Mouse (Mus musculus) stomach, embryonic 16.5 days (tissue): ENCODE results near the gene Tex52. TPM values are rescaled to one million over a fixed set of nuclear protein-coding genes. Genes with fewer than 3 reads are reported as not detected.

Experiments
- ATAC-seq: fragments of 200-750 bp; cut with Nextera tagmentation; 2 replicates; pipeline ENCODE4 v1.8.0; 2017; ENCODE audit warnings: moderate number of reproducible peaks, moderate TSS enrichment; ENCODE audit not compliant: insufficient read depth, low FRiP score
- H3K27ac ChIP-seq: fragments of 300-500 bp; sonication (generic); 2 replicates; pipeline ENCODE4 v1.5.1; 2014; ENCODE audit warnings: low read length
- H3K27me3 ChIP-seq: fragments of 300-500 bp; sonication (generic); 2 replicates; pipeline ENCODE4 v1.6.1; 2014; ENCODE audit warnings: low read length, control low read depth, mixed read lengths; ENCODE audit not compliant: control insufficient read depth, insufficient read depth
- H3K36me3 ChIP-seq: fragments of 300-500 bp; sonication (generic); 2 replicates; pipeline ENCODE4 v1.6.1; 2014; ENCODE audit warnings: low read length; ENCODE audit not compliant: control insufficient read depth, insufficient read depth
- H3K4me1 ChIP-seq: fragments of 300-500 bp; sonication (generic); 2 replicates; pipeline ENCODE4 v1.6.1; 2014; ENCODE audit warnings: low read length, control low read depth, mixed read lengths; ENCODE audit not compliant: control insufficient read depth, insufficient read depth
- H3K4me2 ChIP-seq: fragments of 300-500 bp; sonication (generic); 2 replicates; pipeline ENCODE4 v1.6.1; 2014; ENCODE audit warnings: low read depth, low read length, mixed read lengths
- H3K4me3 ChIP-seq: fragments of 300-500 bp; sonication (generic); replicated peaks from 2 replicates; pipeline ENCODE4 v1.5.1; 2014; ENCODE audit warnings: mild to moderate bottlenecking, low read length
- H3K9ac ChIP-seq: fragments of 300-500 bp; sonication (generic); 2 replicates; pipeline ENCODE4 v1.6.1; 2014; ENCODE audit warnings: low read length
- H3K9me3 ChIP-seq: fragments of 300-500 bp; sonication (generic); replicated peaks from 2 replicates; pipeline ENCODE4 v1.6.1; 2016; ENCODE audit warnings: low read length, control low read depth; ENCODE audit not compliant: control insufficient read depth
- WGBS: fragments of 180-500 bp; shearing (Covaris S2); extraction: QIAGEN DNeasy Blood & Tissue Kit; methylation state at CpG from one replicate; pipeline ENCODE4 v1.1.7; 2014; 5-methylcytosine and 5-hydroxymethylcytosine counted together
- polyA plus RNA-seq: library from polyadenylated mRNA; unstranded; fragments of >200 nt; fragmentation: Nextera tagmentation; extraction: Ambion mirVana; gene quantifications from 2 replicates; pipeline ENCODE4 v1.2.1, GENCODE M21; 2015

The Tex52 gene
- polyA plus RNA-seq: 0.21 TPM in 2 replicates

DNA sequence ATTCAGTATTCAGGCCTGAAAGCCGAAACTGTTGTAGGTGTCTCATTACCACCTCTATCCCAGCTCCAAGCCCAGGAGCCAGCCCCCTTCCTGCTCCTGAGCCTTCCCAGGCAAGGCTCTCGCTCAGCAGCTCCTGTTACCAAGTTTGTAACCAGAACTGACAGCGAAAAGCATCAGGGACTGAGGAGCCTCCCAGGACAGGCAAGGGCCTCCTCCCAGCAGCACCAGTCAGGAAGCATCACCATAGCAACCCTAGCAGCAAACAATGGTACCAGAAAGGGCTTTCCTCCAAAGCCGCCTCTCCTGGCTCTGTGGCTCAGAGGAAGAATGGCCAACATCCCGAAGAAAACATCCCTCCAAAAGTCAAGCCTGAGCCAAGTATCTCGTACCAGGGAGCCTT is at the start of gene Tex52, which contains the start of gene Gm44596:
Gene Tex52 (plus strand): TSS at position 265 of the 400 bp plus-strand sequence.
Gene Gm44596 (plus strand): TSS at position 312 of the 400 bp plus-strand sequence.
- Histone ChIP-seq H3K27me3 (no peaks in the 10 kb centered on the region), H3K9ac (no peak within 1 kb of the TSS), H3K36me3 (peaks cover 11% of the 10 kb centered on the region), H3K4me1 (no peaks in the 10 kb centered on the region), H3K9me3 (no peaks in the 10 kb centered on the region), H3K4me2 (no peak within 1 kb of the TSS), H3K4me3 (no peak within 1 kb of the TSS), H3K27ac (peak within 1 kb of the TSS; percentile 71)
- peak; percentile 56 for ATAC-seq
- 58% methylated on average over 6 of the region's 6 CpGs for WGBS

DNA sequence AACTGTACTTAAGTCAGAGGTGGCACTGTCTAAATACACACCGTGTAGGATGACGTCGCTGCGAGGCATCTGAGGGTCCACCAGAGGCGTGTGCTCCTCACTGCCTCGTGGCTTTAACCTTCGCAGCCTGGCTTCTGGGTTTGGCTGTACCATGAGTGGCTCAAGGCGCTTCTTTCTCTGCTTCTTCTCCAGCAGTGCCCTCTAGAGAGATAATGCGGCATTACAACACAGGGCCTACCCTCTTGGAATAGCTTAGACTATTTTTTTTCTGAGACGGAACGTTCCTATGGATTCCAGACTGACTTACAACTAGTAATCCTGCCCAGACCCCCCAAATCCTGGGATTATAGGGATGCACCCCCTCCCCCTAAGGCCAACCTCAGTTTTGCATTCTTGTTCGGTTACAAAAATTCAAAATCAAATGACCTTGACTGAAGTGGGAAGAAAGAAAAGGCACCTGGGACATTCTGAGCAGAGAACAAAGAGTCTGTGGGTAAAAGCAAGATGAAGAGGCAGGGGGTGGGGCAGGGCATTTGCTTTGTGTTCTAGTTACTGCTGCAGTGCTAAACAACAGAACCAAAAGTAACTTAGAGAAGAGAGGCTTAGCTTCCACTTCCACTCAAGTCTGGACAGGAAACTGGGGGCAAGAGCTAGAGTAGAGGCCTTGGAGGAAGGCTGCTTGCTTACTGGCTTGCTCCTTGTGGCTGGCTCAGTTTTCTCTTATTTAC is 40.7 kb upstream of the Tex52 start:
- WGBS: 15% methylated on average over 12 of the region's 12 CpGs
- Histone ChIP-seq H3K27me3 (no peaks in the 10 kb centered on the region), H3K4me2 (0 out of 2 replicates have a peak overlapping the region, but pooled peaks have one; percentile 9), H3K27ac (peak overlapping the region; percentile 23; the same call in 1 of the 2 replicates), H3K4me1 (peaks cover 14% of the 10 kb centered on the region; the same call in 1 of the 2 replicates), H3K36me3 (peaks cover 14% of the 10 kb centered on the region), H3K9ac (no peak overlapping the region), H3K4me3 (no peak overlapping the region), H3K9me3 (0 out of 2 replicates have a peak, but pooled peaks cover 4% of the 10 kb centered on the region)
- ATAC-seq: peak; percentile 77

DNA sequence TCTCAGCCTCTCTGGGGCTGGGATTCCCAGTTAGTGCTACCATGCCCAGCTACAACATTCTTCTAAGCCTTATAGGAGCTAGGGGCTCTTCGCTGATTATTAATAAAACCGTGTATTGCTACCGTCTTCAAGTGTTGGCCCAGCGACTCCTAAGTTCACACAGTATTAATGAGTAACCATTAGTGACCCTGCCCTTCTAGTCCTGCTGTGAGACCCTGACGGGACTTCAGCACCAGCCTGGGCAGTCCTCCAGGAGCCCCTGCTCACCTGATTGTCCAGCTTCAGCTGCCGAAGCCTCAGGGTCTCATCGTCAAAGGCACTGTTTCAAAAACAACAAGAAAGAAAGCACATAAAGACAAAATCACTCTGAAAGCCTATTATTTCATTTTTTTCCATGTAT is 37.8 kb upstream of the Tex52 start:
- no peak overlapping the region for H3K4me3 ChIP-seq
- no peaks in the 10 kb centered on the region for H3K9me3 ChIP-seq
- no peak overlapping the region for H3K27ac ChIP-seq
- H3K4me1 ChIP-seq: peaks cover 14% of the 10 kb centered on the region; the same call in 1 of the 2 replicates
- no peak for ATAC-seq
- H3K9ac ChIP-seq: no peak overlapping the region
- no peaks in the 10 kb centered on the region for H3K27me3 ChIP-seq
- no peak overlapping the region for H3K4me2 ChIP-seq
- H3K36me3 ChIP-seq: no peaks in the 10 kb centered on the region
- WGBS: 60% methylated on average over 7 of the region's 7 CpGs

DNA sequence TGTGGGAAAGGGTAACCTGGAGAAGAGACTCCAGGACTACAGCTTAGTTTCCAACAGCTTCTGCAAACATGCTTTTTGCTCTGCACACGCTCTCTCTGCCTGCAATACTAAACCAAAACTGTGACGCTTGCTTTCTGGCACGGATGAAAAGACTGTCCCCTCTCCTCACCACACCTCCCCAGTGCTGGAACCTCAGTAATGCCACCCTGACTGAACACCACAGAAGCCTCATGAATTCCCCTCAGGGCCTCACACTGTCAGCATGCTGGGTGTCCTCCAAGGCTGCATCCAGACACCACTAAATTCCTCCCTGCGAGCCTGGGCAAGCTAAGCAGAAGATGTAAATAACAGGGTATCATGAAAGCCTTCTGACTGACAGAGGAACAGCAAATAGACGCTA is 36.4 kb upstream of the Tex52 start:
- H3K4me2 ChIP-seq: no peak overlapping the region
- H3K4me3 ChIP-seq: no peak overlapping the region
- H3K36me3 ChIP-seq: no peaks in the 10 kb centered on the region
- WGBS: 33% methylated on average over 5 of the region's 5 CpGs
- H3K4me1 ChIP-seq: peaks cover 14% of the 10 kb centered on the region; the same call in 1 of the 2 replicates
- no peak for ATAC-seq
- H3K9ac ChIP-seq: no peak overlapping the region; the same call in 1 of the 2 replicates
- no peaks in the 10 kb centered on the region for H3K27me3 ChIP-seq
- H3K27ac ChIP-seq: peak overlapping the region; percentile 40; the same call in 1 of the 2 replicates
- H3K9me3 ChIP-seq: no peaks in the 10 kb centered on the region

DNA sequence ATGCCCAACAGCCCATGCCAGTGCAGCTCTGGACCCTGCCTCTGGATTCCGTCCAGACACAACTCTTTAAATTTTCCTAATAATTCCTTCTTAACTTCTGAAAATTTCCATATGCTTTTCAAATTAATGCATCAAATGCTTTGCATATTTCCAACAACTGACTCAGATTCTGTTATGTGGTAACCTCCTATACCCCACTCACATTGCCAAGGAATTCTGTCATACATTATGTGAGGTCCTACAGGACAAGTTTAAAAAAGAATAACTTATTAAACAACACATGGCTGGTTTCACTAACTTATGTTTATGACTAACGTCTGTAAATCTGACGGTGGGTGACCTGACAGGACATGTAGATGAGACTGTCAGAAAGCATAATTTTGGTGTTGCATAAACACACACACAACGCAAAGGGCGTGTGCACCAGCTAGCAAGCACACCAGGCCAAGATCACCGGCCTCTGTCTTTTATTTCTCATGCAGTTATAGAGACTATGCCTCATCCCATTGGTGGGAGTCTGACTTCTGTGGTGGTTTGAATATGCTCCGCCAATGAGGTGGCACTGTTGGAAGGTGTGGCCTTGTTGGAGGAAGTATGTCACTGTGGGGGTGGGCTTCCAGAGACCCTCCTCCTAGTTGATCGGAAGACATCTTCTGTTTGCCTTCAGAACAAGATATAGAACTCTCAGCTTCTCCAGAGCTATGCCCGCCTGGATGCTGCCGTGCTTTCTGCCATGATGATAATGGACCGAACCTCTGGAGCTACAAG is 33.1 kb upstream of the Tex52 start:
- H3K4me1 ChIP-seq: peaks cover 10% of the 10 kb centered on the region; the same call in 1 of the 2 replicates
- H3K27ac ChIP-seq: peak overlapping the region; percentile 7; the same call in 1 of the 2 replicates
- H3K4me3 ChIP-seq: no peak overlapping the region
- H3K4me2 ChIP-seq: no peak overlapping the region
- H3K36me3 ChIP-seq: no peaks in the 10 kb centered on the region
- H3K9ac ChIP-seq: no peak overlapping the region
- ATAC-seq: no peak
- no peaks in the 10 kb centered on the region for H3K9me3 ChIP-seq
- H3K27me3 ChIP-seq: no peaks in the 10 kb centered on the region
- 79% methylated on average over 11 of the region's 11 CpGs for WGBS

DNA sequence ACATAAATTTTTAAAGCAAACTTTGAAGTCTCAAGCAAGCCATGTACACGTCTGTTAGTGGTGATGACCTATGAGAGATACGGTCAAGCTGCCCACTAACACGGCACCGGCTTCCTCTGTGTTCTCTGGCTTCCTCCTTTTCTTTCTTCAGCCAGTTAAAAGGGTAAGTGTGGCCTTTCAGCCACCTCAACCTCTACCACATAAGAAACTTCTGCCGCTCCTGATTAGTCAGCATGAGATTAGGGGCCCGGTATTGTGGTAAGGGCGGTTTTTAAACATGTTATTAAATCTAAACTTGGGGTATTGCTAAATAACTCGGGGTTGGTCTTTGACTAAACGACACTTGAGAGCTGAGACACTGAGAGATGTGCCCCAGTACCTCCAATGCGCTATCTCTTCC is 29.6 kb upstream of the Tex52 start:
- no peak for ATAC-seq
- WGBS: 82% methylated on average over 10 of the region's 10 CpGs

DNA sequence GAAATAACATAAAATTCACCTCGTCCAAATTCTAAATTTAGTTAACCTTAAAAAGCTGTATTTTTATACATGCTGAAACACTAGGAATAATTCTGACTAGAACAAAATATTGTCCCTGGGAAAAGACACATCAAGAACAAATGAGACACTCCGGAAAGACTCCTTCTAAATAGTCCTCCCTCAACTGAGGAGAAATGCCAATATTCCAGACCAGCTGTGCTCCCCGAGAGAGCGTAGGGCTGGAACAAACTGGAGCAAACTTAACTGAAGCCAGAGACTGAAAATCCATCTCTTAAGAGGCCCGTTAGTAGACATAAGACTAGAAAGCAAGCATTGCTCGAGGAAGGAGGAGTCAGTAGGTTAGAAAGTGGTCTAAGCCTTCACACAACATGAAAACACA is 28.5 kb upstream of the Tex52 start:
- no peaks in the 10 kb centered on the region for H3K4me1 ChIP-seq

More for the DNA sequence above, 29.6 kb upstream of the Tex52 start:
- Histone ChIP-seq H3K9me3 (no peaks in the 10 kb centered on the region), H3K36me3 (no peaks in the 10 kb centered on the region), H3K4me3 (no peak overlapping the region), H3K9ac (no peak overlapping the region), H3K4me2 (no peak overlapping the region), H3K4me1 (no peaks in the 10 kb centered on the region), H3K27ac (no peak overlapping the region), H3K27me3 (no peaks in the 10 kb centered on the region)

DNA sequence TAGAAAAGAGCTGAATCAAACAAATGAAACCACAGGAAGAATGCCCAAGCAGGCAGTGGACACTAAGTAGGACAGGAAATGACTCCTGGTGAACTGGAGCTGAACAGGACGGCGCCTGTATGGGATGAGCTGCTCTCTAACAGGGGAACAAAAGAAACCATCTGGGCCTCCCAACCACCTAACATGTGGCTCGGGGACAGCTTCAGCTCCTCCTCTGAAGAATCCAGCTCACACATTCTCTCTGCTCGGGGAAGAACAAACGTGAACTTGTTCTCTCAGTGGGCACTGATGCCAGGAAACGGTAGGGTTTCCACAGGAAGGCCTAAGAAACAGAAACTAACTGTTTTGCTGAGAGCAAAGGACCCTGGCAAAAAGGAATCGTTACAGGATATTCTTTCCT is 25.5 kb upstream of the Tex52 start:
- no peaks in the 10 kb centered on the region for H3K27me3 ChIP-seq
- no peak overlapping the region for H3K4me3 ChIP-seq
- no peak for ATAC-seq
- no peak overlapping the region for H3K4me2 ChIP-seq
- 64% methylated on average over 7 of the region's 7 CpGs for WGBS
- H3K27ac ChIP-seq: no peak overlapping the region
- H3K4me1 ChIP-seq: 0 out of 2 replicates have a peak, but pooled peaks cover 3% of the 10 kb centered on the region
- no peak overlapping the region for H3K9ac ChIP-seq
- H3K9me3 ChIP-seq: no peaks in the 10 kb centered on the region
- no peaks in the 10 kb centered on the region for H3K36me3 ChIP-seq

More for the DNA sequence above, 28.5 kb upstream of the Tex52 start:
- 74% methylated on average over 6 of the region's 6 CpGs for WGBS
- H3K9me3 ChIP-seq: no peaks in the 10 kb centered on the region
- no peaks in the 10 kb centered on the region for H3K27me3 ChIP-seq
- no peak overlapping the region for H3K4me2 ChIP-seq
- no peaks in the 10 kb centered on the region for H3K36me3 ChIP-seq
- H3K4me3 ChIP-seq: no peak overlapping the region
- ATAC-seq: no peak
- no peak overlapping the region for H3K9ac ChIP-seq
- no peak overlapping the region for H3K27ac ChIP-seq

DNA sequence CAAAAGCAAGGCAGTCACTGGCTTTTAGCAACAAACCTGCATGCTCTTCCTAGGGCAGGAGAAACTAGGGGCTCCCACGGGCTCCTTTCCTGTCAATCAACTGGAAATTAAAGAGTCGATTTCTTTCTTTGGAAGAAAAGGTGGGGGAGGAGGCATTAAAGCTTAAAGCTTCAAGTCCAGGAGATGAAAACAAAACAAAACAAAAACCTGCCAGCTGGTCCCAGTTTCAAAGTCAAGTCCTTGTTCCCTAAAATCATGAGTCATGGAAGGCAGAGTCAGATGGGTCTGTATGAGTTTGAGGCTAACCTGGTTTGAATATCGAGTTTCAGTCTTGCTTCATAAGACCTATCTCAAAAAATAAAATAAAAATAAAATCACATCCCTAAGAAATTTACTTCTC is 21.1 kb upstream of the Tex52 start:
- Histone ChIP-seq H3K27me3 (no peaks in the 10 kb centered on the region), H3K36me3 (peaks cover 14% of the 10 kb centered on the region; the same call in 1 of the 2 replicates), H3K4me2 (peak overlapping the region; percentile 82; the same call in 1 of the 2 replicates), H3K9ac (no peak overlapping the region), H3K4me3 (no peak overlapping the region), H3K27ac (no peak overlapping the region), H3K4me1 (peaks cover 6% of the 10 kb centered on the region; the same call in 1 of the 2 replicates), H3K9me3 (no peaks in the 10 kb centered on the region)
- ATAC-seq: no peak
- 62% methylated on average over 3 of the region's 3 CpGs for WGBS
